Mouse (Mus musculus) megakaryocyte, adult 5-6 weeks (primary cell): ENCODE results near the gene Klhdc9. TPM values are rescaled to one million over a fixed set of nuclear protein-coding genes. Genes with fewer than 3 reads are reported as not detected.
"Not testable (repeated sequence)": the region's sequence is repeated elsewhere in the genome, so short reads cannot be mapped to it uniquely, and the experiment has no call there.

Experiments
- ATAC-seq: 2 replicates; pipeline ENCODE4 v1.8.0; 2016; ENCODE audit warnings: mild to moderate bottlenecking, inconsistent platforms; ENCODE audit not compliant: poor library complexity, severe bottlenecking
- total RNA-seq, 2 experiments: library from RNA; stranded (forward) in 1 of 2; stranded (reverse) in 1 of 2; fragments of 153-499, 151-499 nt in 1 of 2; fragments of 221-1000, 200-1000 nt in 1 of 2; gene quantifications; 2 replicates each; pipeline versions ENCODE4 v1.2.3 to v1.2.4; 2015 to 2017

Gene Klhdc9
- total RNA-seq, 2 experiments from 2014 or later: 0.59 TPM; not detected in 1

DNA sequence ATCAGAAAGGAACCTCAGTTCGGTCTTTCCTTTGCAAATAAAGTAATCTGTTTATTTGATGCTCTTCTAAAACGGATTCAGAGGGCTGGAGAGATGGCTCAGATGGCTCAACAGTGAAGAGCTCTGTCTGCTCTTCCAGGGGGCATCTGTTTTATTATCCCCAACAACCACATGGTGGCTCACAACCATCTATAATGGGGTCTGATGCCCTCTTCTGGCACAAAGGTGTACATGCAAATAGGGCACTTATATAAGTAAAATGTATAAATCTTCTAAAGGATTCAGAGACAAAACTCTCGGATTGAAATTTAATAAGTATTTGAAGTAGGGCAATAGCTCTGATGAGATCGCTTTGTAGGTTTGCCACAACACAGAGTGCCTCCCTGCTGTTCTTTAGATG is 2.2 kb downstream of the Klhdc9 start:
- ATAC-seq: peak; percentile 34

DNA sequence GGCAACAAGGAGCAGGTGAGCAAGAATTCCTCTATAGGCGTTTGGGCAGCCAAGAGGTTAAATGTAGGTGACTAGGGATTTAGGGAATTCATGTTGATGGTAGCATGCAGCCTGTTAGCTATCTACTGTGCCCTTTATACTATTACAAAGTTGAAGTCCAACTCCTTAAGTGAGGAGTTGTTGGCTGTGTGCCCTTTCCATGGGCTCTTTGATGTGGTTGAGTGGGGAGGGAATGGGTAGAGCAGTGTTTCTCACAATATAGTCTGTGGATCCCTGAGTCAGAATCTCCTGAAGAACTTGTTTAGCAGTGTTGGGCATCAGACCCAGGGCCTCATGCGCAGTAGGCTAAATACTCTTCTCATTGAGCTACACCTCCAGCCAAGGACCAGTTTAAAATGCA is 3.8 kb downstream of the Klhdc9 start:
- ATAC-seq: no peak

DNA sequence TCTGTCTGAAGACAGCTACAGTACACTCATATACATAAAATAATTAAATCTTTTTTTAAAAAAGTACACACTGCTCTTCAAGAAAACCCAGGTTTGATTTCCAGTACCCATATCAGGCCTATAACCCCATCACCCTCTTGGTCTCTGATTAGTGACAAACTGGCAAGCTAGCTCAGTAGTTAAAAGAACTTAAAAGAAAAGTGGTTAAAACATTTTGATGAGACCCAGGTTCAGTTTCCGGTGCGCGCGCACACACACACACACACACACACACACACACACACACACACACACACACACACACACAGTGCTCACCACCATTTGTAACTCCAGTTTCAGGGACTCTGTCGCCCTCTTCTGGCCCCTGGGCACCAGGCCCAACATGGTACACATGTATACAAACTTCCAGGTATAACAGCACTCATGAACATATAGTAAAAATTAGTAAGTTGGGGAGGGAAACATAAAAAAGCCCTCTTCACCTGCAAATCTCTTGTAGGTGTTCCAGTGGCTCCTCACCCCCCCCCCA is 4.7 kb downstream of the Klhdc9 start:
- peak; percentile 58 for ATAC-seq

DNA sequence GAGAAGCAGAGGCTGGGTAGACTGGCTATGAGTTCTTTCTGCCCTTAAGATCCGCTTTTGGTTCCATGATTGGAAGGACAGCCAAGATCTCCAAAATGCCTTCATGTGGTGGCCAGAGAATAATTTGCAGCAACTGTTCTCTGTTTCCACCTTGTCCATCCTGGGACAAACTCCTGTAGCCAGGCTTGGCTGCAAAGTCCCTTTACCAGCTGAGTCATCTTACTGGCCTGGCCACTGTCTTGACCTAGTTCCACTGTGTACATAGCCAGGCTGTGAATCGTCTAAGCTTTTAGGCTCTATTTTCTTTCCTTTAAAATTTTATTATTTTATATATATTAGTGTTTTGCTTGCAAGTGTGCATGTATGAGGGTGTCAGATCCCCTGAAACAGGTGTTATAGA is 11.4 kb downstream of the Klhdc9 start:
- ATAC-seq: no peak

DNA sequence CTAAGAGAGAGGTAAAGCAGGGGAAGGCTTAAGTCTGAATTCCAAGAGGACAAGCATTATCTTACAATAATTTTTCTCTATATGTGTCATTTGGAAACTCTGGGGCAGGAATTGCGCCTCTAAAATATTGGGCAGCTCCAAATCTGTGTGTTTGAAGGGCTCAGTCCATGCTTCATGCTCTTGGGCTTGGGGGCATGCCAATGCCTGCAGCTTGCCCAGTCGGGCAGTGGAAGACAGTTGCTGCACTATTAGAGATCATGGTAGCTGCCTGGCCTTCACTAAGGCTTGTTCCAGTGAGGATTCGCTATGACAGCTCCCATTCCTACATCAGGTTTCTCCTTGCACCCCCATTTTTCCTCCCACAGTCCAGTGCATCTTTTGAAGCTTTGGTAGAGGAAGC is 11.9 kb downstream of the Klhdc9 start:
- ATAC-seq: no peak

DNA sequence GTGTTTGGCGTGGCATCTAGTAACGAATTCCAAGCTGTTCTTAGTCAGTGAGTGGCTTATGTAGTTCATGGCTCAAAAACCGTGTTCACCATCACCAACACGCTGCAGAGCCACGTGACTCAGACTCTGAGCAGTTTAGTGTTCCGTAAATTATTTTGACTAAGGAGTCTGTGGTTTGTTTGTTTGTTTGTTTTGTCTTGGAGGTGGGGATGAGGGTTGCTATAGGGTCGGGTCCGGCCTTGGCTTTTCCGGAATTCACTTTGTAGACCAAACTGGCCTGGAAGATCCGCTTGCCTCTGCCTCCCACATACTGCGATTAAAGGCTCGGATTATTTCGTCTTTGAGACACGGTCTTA is 14.5 kb downstream of the Klhdc9 start:
- ATAC-seq: peak; percentile 36; the same call in 1 of the 2 replicates

DNA sequence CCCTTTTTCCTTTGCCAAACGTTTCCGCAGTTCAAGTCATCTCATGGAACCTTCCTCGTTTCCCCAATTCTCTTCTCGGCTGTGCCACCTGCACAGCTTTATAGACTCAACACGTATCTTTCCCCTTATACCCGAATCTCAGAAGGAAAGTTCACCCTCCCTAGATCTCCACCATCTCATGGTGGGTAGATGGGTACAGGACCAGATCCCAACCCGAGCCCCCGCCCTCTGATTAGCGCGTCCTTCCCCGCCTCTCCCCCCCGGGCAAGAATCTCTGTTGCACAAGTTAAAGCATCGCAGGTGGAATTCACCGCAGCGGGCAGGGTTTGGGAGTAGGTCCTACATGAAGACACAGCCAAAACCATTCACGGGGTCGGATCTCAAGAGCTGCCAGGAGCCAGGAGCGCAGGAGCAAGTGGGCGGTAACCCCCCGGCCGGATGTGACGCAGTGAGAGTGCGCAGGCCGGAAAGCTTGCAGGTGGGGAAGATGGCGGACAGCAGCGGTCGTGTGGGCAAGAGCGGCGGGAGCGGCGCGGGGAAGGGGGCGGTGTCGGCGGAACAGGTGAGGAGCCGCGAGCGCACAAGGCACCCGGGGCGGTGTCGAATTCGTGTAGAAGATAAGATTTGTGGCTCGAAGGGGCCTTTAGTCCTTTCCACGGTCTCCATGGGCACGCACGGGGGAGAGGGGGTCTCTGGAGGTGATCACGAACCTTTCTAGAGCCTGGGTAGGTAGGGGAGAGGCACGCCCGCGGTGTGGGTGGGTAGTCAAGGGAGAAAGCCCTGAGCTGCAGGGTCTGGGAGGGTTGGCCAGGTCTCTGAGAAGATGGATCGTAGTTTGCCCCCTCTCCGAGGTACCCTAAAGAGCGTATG is 15.1 kb downstream of the Klhdc9 start, which contains the start of the genes Nit1 and Pfdn2:
Gene Nit1, minus strand, starts transcription at position 422 of the 870 bp plus-strand sequence.
Gene Pfdn2, plus strand, starts transcription at position 446 of the 870 bp plus-strand sequence.
- peak; percentile 99 for ATAC-seq

DNA sequence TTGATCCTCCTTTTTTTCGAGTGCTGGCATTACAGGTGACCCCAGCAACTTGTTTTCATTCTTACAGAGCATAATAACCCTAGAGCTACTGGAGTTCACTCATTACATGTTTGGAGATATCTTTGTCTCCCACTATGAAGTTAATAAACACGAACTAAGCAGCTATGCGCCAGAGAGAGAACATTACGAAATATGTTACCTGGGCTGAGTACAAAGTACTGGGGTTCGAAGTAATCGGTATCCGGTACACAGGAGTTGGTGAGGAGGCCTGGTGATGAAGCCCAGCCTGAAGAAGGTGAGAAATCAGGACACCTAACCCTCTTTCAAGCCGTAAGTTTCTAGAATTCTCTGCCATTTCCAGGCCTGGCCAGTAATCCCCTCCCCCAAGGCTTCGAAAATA is 15.9 kb downstream of the Klhdc9 start:
- ATAC-seq: no peak

DNA sequence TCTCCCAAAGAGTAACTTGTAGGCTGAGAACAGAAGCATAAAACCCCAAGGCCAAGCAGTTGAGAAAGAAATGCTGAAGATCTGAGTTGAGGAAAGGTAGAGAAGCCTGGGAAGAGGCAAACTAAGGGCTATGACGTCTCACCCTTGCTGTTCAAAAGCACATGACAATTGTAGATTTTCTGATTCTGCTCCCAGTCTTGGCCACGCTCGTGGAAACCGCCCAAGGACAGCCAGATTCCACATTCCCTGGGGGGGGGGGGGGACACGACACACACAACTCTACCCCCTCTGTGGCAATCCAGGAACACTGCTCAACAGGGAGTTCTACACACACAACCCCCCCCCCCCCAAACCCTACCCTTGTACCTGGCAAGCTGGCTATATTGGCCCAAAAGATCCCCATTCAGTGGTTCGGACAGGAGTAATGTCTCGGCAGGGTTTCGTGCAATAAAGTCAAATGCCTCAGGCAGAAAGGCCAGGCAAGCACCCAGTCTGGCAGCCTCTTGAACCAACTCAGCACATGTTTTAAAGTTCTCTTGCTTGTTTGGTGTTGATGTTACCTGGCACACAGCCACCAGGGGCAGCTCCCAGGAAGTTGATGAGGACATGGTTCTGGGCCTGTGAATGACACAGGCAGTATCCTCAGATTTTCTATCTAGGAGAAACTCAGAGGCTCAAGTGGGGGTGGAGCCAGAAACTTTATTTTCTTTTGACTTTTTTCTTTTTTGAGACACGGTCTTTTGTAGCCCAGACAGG is 16.5 kb downstream of the Klhdc9 start:
- no peak for ATAC-seq

DNA sequence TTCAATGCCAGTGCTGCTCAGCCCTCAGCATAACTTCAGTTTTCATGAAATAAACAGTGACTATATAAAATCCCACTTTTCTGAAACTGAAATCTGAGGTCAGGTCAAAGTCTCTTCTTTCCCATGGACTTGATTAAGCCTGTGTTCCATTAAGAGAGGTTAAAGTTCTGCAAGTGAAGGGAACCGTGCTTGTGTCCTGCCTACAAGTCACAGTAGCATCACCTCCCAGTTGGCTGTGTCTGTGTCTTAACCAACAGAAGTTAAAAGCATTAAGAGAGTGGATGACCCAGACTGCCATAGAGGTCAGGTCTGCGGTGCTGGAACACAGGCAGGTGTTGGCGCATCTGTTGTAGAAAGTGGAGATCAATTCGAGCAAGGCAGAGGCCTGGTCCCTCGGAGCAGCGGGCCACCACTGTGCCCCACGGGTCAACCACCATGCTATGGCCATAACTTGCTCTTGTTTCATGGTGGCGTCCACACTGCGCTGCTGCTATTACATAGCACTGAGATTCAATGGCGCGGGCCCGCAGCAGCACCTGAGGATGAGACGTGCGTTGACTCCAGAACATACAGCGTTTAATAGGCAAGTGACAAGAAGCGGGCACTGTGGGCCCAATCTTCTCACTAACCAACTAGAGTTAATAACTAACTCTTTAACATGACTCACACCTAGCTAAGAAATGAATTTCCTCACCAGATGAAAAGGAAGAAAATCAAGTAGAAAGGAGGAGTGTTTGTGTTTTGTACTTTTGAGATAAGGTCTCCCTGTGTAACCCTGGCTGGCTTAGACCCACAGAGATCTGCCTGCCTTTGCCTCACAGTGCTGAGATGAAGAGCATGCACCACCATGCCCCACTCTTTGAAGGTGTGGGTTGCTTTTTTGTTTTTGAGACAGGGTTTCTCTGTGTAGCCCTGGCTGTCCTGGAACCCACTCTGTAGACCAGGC is 18.1 kb downstream of the Klhdc9 start:
- no peak for ATAC-seq

DNA sequence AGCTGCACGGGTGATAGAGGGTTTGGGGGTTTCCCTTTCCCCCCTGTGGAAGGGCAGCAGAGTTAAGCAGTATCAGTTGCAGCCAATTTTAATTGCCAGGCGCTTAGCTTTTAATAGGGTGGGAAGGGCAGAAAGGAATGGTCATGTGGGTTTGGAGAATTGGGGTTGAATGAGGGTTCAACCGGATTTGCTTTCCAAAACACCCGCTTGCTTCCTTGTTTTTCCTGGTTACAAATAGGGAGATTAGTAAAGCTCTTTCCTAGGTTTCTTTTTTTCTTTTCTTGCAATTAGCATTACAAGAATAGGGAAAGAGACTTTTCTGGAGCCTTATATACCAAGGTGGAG is 30.4 kb downstream of the Klhdc9 start:
- ATAC-seq: no peak

DNA sequence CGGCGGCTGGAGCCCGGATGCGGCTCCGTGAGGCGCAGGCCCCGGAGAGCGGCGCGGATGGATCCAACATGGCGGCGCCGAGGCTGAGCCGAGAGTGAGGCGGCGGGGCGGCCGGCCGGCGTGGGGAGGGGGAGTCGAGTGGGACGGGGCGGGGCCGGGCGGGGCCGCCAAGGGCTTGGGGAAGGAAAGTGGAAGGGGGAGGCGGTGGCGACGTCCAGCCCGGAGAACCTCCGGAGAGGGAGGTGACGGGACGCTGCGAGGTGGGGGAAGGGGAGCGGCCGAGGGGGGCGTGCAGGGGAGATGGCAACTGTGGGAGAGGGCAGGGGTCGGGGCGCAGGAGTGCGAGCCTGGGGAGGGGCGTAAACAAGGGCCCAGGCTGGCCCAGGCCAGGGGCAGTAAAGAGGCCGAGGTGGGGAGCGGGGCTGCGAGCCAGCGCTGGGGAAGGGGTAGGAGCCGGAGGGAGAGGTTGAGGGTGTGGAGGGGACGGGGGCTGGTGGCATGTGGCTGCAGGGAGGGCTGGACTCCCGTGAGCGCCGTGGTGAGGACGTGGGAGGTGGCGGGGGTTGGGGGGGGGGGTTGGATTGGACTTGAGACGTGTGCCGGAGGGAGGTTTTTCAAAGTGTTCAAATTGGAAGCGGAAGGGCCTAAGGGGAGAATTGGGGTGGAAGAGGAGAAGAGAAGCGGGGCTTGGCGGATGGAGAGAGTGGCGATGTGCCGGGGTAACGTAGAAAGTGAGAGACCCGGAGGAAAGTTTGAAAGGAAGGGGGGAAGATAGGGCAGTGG is 31.0 kb downstream of the Klhdc9 start:
- ATAC-seq: peak; percentile 63

DNA sequence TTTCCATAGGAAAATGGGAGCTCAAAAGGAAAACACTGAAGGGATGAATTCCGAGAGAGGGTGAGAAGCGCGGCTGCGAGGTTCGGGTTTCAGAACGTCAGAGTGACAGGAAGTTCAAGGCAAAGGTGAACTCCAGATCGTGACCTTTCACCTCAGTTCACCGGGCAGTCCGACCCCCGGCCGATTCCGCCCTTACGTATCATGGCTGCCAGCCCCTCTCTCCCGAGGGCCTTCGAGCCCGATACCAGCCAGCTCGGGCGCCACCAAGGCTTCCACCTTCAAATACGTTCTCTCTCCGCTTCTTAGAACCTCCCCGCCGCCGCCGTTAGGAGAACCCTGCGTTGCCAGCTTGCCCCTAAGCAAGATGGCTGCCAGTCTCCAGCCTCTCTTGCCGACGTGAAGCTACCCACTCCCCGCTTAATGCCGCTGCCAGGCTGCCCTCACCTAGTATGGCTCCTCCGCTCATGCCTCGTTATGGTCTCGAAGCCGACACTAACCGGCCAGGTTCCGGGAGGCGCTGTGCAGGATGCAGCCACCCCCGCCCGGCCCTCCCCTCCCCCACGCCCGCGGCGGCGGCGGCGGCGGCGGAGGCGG is 31.7 kb downstream of the Klhdc9 start, which contains the start of gene Dedd:
Gene Dedd, plus strand, starts transcription at position 307 of the 594 bp plus-strand sequence.
- ATAC-seq: peak; percentile 90

DNA sequence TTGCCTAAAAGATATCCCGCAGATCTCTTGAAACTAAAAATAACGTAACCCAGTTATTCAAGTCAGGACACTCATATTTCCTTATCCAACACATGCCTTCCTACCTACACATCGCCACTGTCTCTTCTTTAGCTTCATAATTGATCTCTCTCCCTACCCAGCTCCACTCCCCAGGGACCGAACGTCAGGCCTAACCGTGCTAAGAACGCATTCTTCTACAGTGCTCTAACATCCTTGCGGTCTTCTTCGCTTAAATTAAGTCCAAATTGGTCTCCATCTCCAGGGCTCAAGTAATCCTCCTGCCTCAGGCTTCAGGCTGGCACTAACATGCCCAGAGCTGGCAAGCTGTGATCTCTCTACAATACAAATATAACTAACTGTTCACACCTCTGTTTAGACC is 32.4 kb downstream of the Klhdc9 start:
- ATAC-seq: no peak

DNA sequence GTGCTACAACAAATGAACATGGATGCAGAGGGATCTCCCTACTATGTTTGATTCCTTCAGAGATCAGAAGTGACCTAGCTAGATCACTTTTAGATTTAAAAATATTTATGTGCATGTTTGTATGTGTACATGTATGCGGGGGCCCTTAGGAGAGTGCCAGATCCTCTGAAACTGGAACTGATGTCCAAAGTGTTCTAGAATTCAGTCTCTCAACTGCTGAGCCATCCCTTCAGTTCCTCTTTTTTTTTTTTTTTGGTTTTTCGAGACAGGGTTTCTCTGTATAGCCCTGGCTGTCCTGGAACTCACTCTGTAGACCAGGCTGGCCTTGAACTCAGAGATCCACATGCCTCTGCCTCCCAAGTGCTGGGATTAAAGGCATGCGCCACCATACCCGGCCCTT is 34.0 kb downstream of the Klhdc9 start:
- ATAC-seq: not testable (repeated sequence)

DNA sequence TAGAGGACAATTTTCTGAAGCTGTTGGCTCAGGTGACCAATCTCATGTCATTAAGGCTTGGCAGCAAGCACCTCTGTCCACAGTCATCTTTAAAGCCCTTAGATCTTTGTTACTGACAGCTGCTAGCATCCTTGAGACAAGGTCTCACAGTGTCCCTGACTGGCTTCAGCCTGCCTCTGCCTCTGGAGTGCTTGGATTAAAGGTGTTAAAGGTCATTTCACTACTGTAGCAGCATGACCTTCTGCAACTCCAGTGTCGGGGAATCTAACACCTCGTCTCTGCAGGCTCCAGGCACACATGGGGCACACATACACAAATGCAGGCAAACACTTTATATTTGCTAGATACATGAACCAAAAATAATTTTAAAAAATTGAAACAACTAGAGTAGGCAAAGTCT is 35.0 kb downstream of the Klhdc9 start:
- no peak for ATAC-seq

DNA sequence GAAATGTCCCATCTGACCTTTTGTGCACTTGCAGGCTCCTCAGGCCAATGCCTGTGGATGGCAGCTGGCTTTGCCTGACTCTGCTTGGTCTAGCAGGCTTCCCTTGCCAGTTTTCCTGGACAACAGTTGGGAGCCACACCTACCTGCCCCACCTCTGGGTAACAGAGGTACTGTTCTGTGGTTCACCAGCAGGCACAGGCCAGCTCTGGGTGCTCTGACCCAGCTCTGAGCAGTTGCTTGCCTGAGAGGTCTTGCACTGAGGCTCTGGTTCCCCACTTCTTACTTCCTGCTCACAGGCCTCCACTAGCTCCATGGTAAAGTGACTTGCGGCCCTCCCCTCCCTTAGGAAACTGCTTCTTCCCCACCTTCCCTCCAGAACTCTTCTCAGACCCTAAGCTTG is 38.6 kb downstream of the Klhdc9 start:
- no peak; the same call in 1 of the 2 replicates for ATAC-seq

DNA sequence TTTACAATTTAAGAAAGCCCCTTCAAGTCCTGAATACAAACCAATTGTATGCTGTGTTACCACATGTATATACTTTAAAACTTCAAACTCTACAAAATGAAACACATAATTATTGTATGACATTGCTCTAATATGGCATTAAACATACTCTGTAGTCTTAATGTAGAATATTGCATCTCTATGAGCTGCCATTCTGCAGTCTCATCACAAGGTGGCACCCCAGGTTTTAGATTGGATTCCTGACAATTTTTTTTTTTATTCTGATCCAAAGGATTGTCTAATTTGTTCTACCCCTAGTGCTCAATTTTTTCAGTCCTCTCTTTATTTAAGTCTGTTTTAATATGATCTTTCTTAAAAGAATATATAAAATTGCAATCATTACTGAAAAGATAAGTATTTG is 39.2 kb downstream of the Klhdc9 start:
- peak; percentile 70 for ATAC-seq

DNA sequence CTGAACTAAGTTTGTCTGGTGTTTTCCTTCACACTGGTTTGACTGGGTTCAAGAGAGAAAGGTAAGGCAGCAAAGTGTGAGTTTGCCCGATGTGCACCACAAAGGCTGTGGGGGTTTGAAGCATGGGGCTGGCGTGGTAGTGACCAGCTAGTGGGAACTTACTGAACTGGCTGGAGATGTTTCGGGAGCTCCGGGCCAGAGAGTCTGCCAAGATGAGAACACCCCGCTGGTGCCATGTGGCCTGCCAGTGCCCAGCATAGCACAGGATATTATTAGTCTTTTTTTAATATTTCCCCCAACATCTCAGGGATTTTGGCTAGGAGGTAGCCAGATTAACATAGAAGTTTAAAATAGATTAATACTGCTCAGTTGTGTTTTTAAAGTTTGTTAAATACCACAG is 40.4 kb downstream of the Klhdc9 start:
- ATAC-seq: no peak
